Mouse (Mus musculus): ENCODE measurements around the gene Cyp1a1.

DNA sequence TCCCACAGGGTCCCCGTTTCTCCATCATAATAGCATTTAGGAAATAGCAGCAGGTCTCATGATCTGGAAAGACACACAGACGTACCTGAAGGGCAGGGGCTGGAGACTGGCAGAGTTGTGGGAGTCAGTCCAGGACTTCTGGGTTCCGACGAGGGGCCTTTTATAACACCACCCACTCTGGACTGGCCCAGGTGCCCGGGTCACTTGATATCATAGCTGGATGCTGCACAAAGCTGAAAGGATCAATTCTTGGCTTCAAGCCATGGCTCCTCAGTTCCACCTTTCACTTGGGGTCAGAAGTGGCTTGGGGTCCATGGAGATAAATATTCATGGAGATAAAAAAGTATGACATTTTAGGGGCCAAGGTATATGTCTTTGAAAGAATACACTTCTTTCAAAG lies 4.2 kb upstream of the Cyp1a1 start, which contains the start of gene Cyp1a2:
- no peak for TF ChIP-seq CTCF (IDR thresholded peaks at IDR 0.05)
- no peak for TF ChIP-seq POLR2A (IDR thresholded peaks at IDR 0.05; ENCODE audit: insufficient read depth, low read depth, low read length)
- no peak for TF ChIP-seq EP300 (IDR thresholded peaks at IDR 0.05; ENCODE audit: insufficient read depth, low read depth, low read length)
